Mouse (Mus musculus) megakaryocyte, embryonic 14.5 days (primary cell): ENCODE measurements around the gene Myocd.

ENCODE experiments used
- FLI1 ChIP-seq: IDR thresholded peaks from 2 replicates; pipeline ENCODE4 v1.6.1; 2012; ENCODE audit warnings: low read length, inconsistent platforms, mixed read lengths
- GATA1 ChIP-seq: IDR thresholded peaks from 3 replicates; pipeline ENCODE4 v1.6.1; 2012; ENCODE audit warnings: mixed read lengths, low read length, inconsistent platforms, borderline replicate concordance

- TF ChIP-seq FLI1 (no peak), GATA1 (no peak)
Measured at GRCm38 (mm10) chr11:65209441-65209840, 60.3 kb downstream of the Myocd start.
